Mouse (Mus musculus): ENCODE data around the gene Tppp2. TPM values are rescaled to one million over a fixed set of nuclear protein-coding genes. Genes with fewer than 3 reads are reported as not detected.

Gene Tppp2
- polyA plus RNA-seq, 1 experiment from 2014 or later, result not detected

DNA sequence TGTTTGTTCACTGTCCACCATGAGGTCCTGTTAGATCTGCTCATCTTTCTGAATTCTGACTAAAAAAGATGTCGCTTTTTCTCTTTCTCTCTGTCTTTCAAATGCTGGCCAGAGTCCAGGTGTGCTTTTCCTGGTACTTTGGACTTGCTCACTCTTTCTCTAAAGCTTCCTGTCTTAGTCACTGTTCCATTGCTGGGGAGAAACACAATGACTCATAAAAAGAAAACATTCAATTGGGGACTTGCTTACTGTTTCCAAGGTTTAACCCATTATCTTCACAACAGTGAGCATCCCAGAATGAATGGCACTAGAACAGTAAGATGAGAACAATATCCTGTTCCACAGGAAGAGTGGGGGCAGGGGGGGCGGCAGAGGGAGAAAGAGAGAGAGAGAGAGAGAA, 42.1 kb downstream of the Tppp2 start:
- no peak for TF ChIP-seq CTCF (IDR thresholded peaks at IDR 0.05)
- in situ Hi-C loops (cut with MboI; ENCODE audit: low pct_unique_long_range_greater_than_20kb), result no loop called here
- DNase-seq (ENCODE audit: low read depth, low spot score), result no peak
- POLR2A ChIA-PET, result no interaction called here
- no peaks in the 10 kb centered on the region for H3K27me3 ChIP-seq
- CTCF ChIA-PET, result no interaction called here
- ATAC-seq, result no peak

DNA sequence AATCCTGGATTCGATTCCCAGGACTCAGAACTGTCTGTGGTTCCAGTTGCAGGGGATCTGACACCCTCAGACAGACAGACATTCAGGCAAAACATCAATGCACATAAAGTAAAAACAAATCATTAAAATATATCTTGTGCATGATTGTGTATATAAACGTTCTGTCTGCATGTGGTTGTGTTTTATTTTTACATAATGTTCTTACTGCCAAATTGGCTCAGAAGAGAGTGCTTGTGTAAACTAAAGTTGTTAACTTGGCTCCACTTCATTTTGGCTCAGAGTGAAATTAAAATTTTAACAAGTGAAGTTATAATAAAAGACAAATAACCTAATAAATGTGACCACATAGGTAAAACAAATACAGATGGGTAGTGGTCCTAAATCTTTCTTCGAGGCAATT, 49.2 kb downstream of the Tppp2 start:
- ChIA-PET POLR2A (no interaction called here), CTCF (no interaction called here)
- ATAC-seq (no peak), DNase-seq (ENCODE audit: low read depth, low spot score) (no peak)
- no peaks in the 10 kb centered on the region for H3K27me3 ChIP-seq
- in situ Hi-C loops (cut with MboI; ENCODE audit: low pct_unique_long_range_greater_than_20kb), result no loop called here
- no peak for TF ChIP-seq CTCF (IDR thresholded peaks at IDR 0.05)

Other genes with a start within 250 kb of the Tppp2 start
- gene Gm17079, start 223.0 kb upstream of the Tppp2 start, polyA plus RNA-seq (2021), result not detected
- not detected for gene Gm5800, start 201.2 kb upstream of the Tppp2 start, polyA plus RNA-seq (2021)
- not detected for gene Ang4, start 144.8 kb upstream of the Tppp2 start, polyA plus RNA-seq (2021)
- gene AY358078, start 118.4 kb upstream of the Tppp2 start, polyA plus RNA-seq (2021), result not detected
- not detected for gene Ear6, start 64.7 kb upstream of the Tppp2 start, polyA plus RNA-seq (2021)
- 27.5 TPM for gene Mettl17, start 33.6 kb upstream of the Tppp2 start, polyA plus RNA-seq (2021)
- gene Slc39a2, start 25.5 kb upstream of the Tppp2 start, polyA plus RNA-seq (2021), result 0.15 TPM
- gene Ndrg2, start 4.3 kb upstream of the Tppp2 start, polyA plus RNA-seq (2021), result 1.1 TPM
- gene Rnase13, start 4.3 kb downstream of the Tppp2 start, polyA plus RNA-seq (2021), result not detected
- gene Arhgef40, start 66.3 kb downstream of the Tppp2 start, polyA plus RNA-seq (2021), result 80.2 TPM
- gene Tmem253, start 97.2 kb downstream of the Tppp2 start, polyA plus RNA-seq (2021), result 3.4 TPM
- gene Zfp219, start 102.3 kb downstream of the Tppp2 start, polyA plus RNA-seq (2021), result 74.8 TPM
- gene Olfr221, start 124.0 kb downstream of the Tppp2 start, polyA plus RNA-seq (2021), result not detected
- 359 TPM for gene Hnrnpc, start 185.6 kb downstream of the Tppp2 start, polyA plus RNA-seq (2021)
- gene Rpgrip1, start 192.3 kb downstream of the Tppp2 start, polyA plus RNA-seq (2021), result 6.4 TPM

Data from Patski (cell line).